Mouse (Mus musculus) neural tube, embryonic 12.5 days (tissue): ENCODE results near the gene Dnm2. TPM values are rescaled to one million over a fixed set of nuclear protein-coding genes. Genes with fewer than 3 reads are reported as not detected.

ENCODE experiments used
- ATAC-seq: fragments of 200-750 bp; cut with Nextera tagmentation; 2 replicates; pipeline ENCODE4 v1.8.0; 2017; ENCODE audit warnings: low read depth, mild to moderate bottlenecking, moderate TSS enrichment, moderate library complexity; ENCODE audit not compliant: low FRiP score
- H3K27ac ChIP-seq: fragments of 300-500 bp; sonication (generic); 2 replicates; pipeline ENCODE4 v1.5.1; 2016
- H3K27me3 ChIP-seq: fragments of 300-500 bp; sonication (generic); replicated peaks from 2 replicates; pipeline ENCODE4 v1.6.1; 2016; ENCODE audit warnings: mild to moderate bottlenecking
- H3K36me3 ChIP-seq: fragments of 300-500 bp; sonication (generic); 2 replicates; pipeline ENCODE4 v1.6.1; 2016; ENCODE audit warnings: mild to moderate bottlenecking
- H3K4me1 ChIP-seq: fragments of 300-500 bp; sonication (generic); 2 replicates; pipeline ENCODE4 v1.6.1; 2016
- H3K4me2 ChIP-seq: fragments of 300-500 bp; sonication (generic); replicated peaks from 2 replicates; pipeline ENCODE4 v1.6.1; 2016; ENCODE audit warnings: mild to moderate bottlenecking
- H3K4me3 ChIP-seq: fragments of 300-500 bp; sonication (generic); 2 replicates; pipeline ENCODE4 v1.5.1; 2016
- H3K9ac ChIP-seq: fragments of 300-500 bp; sonication (generic); 2 replicates; pipeline ENCODE4 v1.6.1; 2016; ENCODE audit warnings: mild to moderate bottlenecking
- H3K9me3 ChIP-seq: fragments of 300-500 bp; sonication (generic); 2 replicates; pipeline ENCODE4 v1.6.1; 2016; ENCODE audit warnings: mild to moderate bottlenecking
- WGBS: fragments of 180-500 bp; shearing (Covaris S2); methylation state at CpG from one replicate; pipeline ENCODE4 v1.1.7; 2016; 5-methylcytosine and 5-hydroxymethylcytosine counted together
- polyA plus RNA-seq: library from polyadenylated mRNA; unstranded; fragments of >200 nt; fragmentation: Nextera tagmentation; extraction: Ambion mirVana; gene quantifications from 2 replicates; pipeline ENCODE4 v1.2.1, GENCODE M21; 2016

Gene Dnm2
- polyA plus RNA-seq, 1 experiment from 2014 or later = 80.4 TPM

DNA sequence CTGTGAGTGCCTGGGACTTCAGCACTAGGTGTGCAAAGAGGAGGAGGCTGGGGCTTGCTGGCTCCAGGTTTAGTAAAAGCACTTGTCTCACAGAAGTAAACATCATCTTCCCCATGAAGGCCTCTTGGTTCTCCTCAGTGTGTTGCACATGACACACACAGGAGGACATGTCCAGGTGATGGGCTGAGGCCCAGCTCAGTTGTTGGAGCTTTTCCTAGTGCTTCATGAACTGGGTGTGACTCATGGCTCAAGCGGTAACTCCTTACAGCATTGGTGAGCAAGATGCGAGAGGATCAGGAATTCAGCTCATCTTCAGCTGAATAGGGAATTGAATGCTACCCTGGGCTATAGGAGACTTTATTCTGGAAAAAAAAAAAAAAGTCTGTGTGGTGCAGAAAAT lies 73.0 kb downstream of the Dnm2 start:
- Histone ChIP-seq H3K27me3 (no peaks in the 10 kb centered on the region), H3K27ac (no peak overlapping the region), H3K4me1 (no peaks in the 10 kb centered on the region), H3K36me3 (peaks cover 53% of the 10 kb centered on the region), H3K4me2 (no peak overlapping the region), H3K4me3 (no peak overlapping the region), H3K9ac (no peak overlapping the region), H3K9me3 (no peaks in the 10 kb centered on the region)
- ATAC-seq = no peak
- 93% methylated on average over 2 of the region's 2 CpGs for WGBS

DNA sequence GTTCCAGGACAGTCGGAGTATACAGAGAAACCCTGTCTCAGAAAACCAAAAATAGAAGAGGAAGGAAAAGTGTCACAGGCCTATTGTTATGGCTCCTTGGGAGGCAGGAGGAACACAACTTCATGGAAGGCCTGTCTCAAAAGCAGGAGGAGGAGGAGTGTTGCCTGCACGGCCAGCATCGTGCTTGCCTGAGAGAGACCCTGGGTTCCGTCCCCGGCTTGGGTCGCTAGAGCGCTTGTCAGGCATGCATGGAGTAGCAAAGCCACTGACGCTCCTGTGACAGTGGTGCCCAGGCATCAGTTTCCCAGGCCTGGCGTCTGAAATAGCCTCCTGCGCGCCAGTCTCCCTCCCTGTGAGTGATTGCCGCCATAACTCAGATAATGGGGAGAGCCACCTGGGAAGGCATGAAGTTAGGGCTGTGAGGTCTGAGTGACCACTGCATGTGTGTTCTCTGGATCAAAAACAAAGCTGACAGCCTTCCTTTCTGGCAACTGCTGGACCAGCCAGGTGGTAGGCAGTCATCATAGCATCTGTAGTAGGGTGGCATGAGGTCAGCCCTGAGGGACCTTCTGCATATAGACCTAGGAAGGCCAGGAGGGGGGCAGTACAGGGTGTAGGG lies 73.7 kb downstream of the Dnm2 start:
- Histone ChIP-seq H3K4me2 (no peak overlapping the region), H3K36me3 (peaks cover 58% of the 10 kb centered on the region), H3K4me3 (no peak overlapping the region), H3K9ac (no peak overlapping the region), H3K27ac (no peak overlapping the region), H3K9me3 (no peaks in the 10 kb centered on the region), H3K27me3 (no peaks in the 10 kb centered on the region), H3K4me1 (no peaks in the 10 kb centered on the region)
- ATAC-seq = no peak
- WGBS = 87% methylated on average over 12 of the region's 12 CpGs

GRCm38 (mm10) chr9:21503352-21503751 lies 78.6 kb downstream of the Dnm2 start:
- Histone ChIP-seq H3K9me3 (no peaks in the 10 kb centered on the region), H3K4me1 (no peaks in the 10 kb centered on the region), H3K27me3 (no peaks in the 10 kb centered on the region), H3K9ac (no peak overlapping the region), H3K4me2 (no peak overlapping the region), H3K4me3 (no peak overlapping the region), H3K36me3 (peaks cover 77% of the 10 kb centered on the region), H3K27ac (no peak overlapping the region)
- ATAC-seq = no peak
- WGBS = 98% methylated on average over 8 of the region's 8 CpGs

- no peaks in the 10 kb centered on the region for H3K9me3 ChIP-seq
- H3K9ac ChIP-seq = no peak overlapping the region
- peaks cover 13% of the 10 kb centered on the region for H3K4me1 ChIP-seq
- no peak for ATAC-seq
- peaks cover 71% of the 10 kb centered on the region for H3K36me3 ChIP-seq
- H3K27me3 ChIP-seq = no peaks in the 10 kb centered on the region
- H3K4me3 ChIP-seq = no peak overlapping the region
- H3K4me2 ChIP-seq = no peak overlapping the region
- no peak overlapping the region for H3K27ac ChIP-seq
Measured at GRCm38 (mm10) chr9:21505767-21506166, 81.1 kb downstream of the Dnm2 start.

- no peak for ATAC-seq
- H3K4me3 ChIP-seq = no peak overlapping the region
- 91% methylated on average over 15 of the region's 15 CpGs for WGBS
- no peak overlapping the region for H3K27ac ChIP-seq
- peaks cover 58% of the 10 kb centered on the region for H3K36me3 ChIP-seq
- no peaks in the 10 kb centered on the region for H3K9me3 ChIP-seq
- no peak overlapping the region for H3K4me2 ChIP-seq
- no peak overlapping the region for H3K9ac ChIP-seq
- H3K27me3 ChIP-seq = no peaks in the 10 kb centered on the region
- H3K4me1 ChIP-seq = peaks cover 16% of the 10 kb centered on the region
Measured at GRCm38 (mm10) chr9:21507753-21508430, 83.2 kb downstream of the Dnm2 start.

- Histone ChIP-seq H3K4me2 (peak overlapping the region; percentile 71), H3K9ac (0 out of 2 replicates have a peak overlapping the region, but pooled peaks have one; percentile 60), H3K4me1 (peaks cover 16% of the 10 kb centered on the region), H3K4me3 (peak overlapping the region; percentile 68; the same call in 1 of the 2 replicates), H3K27ac (no peak overlapping the region), H3K36me3 (peaks cover 48% of the 10 kb centered on the region), H3K9me3 (no peaks in the 10 kb centered on the region), H3K27me3 (no peaks in the 10 kb centered on the region)
- no peak for ATAC-seq
- WGBS = 82% methylated on average over 7 of the region's 7 CpGs
Measured at GRCm38 (mm10) chr9:21508871-21509404, 84.2 kb downstream of the Dnm2 start.

DNA sequence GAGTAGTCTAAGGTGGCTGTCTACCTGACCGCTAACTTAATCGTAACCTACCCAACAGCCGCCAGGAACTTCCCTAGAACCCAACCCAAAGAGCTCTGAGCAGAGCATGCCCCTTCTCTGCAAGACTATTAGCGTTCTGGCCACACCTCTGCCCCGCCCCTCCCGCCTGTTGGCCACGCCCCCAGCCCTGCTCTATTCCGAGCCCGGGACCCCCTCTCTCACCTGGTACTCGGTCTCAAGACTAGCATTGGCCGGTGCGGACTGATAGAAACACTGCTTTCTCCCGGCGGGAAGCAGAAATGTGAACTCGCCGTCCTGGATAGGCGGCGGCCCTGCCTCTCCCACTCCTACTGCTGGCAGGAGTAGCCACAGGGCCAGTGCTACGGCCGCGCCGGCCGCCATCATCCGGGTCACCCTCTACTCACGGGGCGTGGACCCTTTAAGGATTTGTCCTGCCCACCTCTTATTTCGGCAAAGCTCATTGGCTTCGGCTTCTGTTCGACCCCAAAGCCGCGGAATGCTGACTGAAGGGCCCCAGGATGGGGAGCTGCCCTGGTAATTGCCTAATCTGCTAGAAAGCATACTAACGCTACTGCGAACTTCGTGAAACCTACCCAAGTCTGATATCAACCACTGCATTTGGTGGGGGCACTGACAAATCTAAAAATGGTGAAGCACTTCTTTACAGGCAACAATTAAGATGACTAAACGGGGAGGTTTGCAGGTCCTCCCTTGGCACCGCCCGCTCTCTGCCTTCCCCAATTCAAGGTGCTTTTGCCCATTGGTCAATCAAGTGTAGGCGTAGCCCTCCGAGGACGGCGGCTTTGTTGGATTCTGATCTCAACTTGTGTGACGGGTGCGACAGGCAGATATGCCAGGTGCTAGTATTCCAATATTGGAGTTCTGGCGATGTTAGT lies 85.3 kb downstream of the Dnm2 start, which contains the start of gene Tmed1:
Gene Tmed1, minus strand, starts transcription at position 481 of the 917 bp plus-strand sequence.
- no peaks in the 10 kb centered on the region for H3K9me3 ChIP-seq
- no peaks in the 10 kb centered on the region for H3K27me3 ChIP-seq
- WGBS = under 1% methylated on average over 44 of the region's 44 CpGs
- H3K36me3 ChIP-seq = peaks cover 37% of the 10 kb centered on the region
- peak within 1 kb of the TSS; percentile 60 for H3K9ac ChIP-seq
- ATAC-seq = peak; percentile 96
- H3K4me2 ChIP-seq = peak within 1 kb of the TSS; percentile 71
- H3K4me1 ChIP-seq = peaks cover 16% of the 10 kb centered on the region
- H3K4me3 ChIP-seq = peak within 1 kb of the TSS; percentile 68
- H3K27ac ChIP-seq = peak within 1 kb of the TSS; percentile 55; the same call in 1 of the 2 replicates

DNA sequence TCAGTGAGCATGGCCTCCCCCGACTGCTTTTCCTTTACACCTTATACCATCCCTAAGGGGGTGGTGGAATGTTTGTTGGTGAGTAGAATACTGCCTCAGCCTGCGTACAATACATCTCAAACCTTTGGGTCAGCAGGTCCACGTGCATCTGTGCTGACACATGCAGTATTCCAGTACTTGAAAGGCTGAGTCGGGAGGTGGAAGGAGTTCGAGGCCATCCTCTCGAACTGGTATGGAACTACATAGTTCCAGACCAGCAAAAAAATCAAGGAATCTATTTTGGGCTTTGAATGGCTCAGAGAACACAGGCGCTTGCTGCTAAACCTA lies 85.9 kb downstream of the Dnm2 start:
- peak overlapping the region; percentile 60 for H3K9ac ChIP-seq
- H3K27ac ChIP-seq = peak overlapping the region; percentile 55; the same call in 1 of the 2 replicates
- peak overlapping the region; percentile 68 for H3K4me3 ChIP-seq
- peak; percentile 45; the same call in 1 of the 2 replicates for ATAC-seq
- 7% methylated on average over 7 of the region's 7 CpGs for WGBS
- no peaks in the 10 kb centered on the region for H3K27me3 ChIP-seq
- peak overlapping the region; percentile 71 for H3K4me2 ChIP-seq
- no peaks in the 10 kb centered on the region for H3K9me3 ChIP-seq
- H3K4me1 ChIP-seq = peaks cover 16% of the 10 kb centered on the region
- H3K36me3 ChIP-seq = peaks cover 31% of the 10 kb centered on the region

GRCm38 (mm10) chr9:21511052-21511451 lies 86.3 kb downstream of the Dnm2 start:
- Histone ChIP-seq H3K27ac (no peak overlapping the region), H3K4me3 (peak overlapping the region; percentile 68), H3K9me3 (no peaks in the 10 kb centered on the region), H3K4me1 (peaks cover 16% of the 10 kb centered on the region), H3K4me2 (peak overlapping the region; percentile 71), H3K9ac (peak overlapping the region; percentile 60; the same call in 1 of the 2 replicates), H3K36me3 (peaks cover 27% of the 10 kb centered on the region), H3K27me3 (no peaks in the 10 kb centered on the region)
- no peak for ATAC-seq
- WGBS = 86% methylated on average over 9 of the region's 9 CpGs

GRCm38 (mm10) chr9:21513466-21513865 lies 88.8 kb downstream of the Dnm2 start:
- Histone ChIP-seq H3K4me1 (peaks cover 16% of the 10 kb centered on the region), H3K27me3 (no peaks in the 10 kb centered on the region), H3K9ac (no peak overlapping the region), H3K27ac (no peak overlapping the region), H3K4me3 (no peak overlapping the region), H3K36me3 (peaks cover 6% of the 10 kb centered on the region), H3K9me3 (no peaks in the 10 kb centered on the region), H3K4me2 (no peak overlapping the region)
- over 99% methylated on average over 4 of the region's 4 CpGs for WGBS
- ATAC-seq = no peak

GRCm38 (mm10) chr9:21517947-21518495 lies 93.3 kb downstream of the Dnm2 start:
- H3K4me1 ChIP-seq = no peaks in the 10 kb centered on the region
- H3K27me3 ChIP-seq = no peaks in the 10 kb centered on the region
- H3K4me3 ChIP-seq = no peak overlapping the region
- no peaks in the 10 kb centered on the region for H3K9me3 ChIP-seq
- no peak for ATAC-seq
- no peak overlapping the region for H3K4me2 ChIP-seq
- no peak overlapping the region for H3K9ac ChIP-seq
- H3K27ac ChIP-seq = no peak overlapping the region
- peaks cover 3% of the 10 kb centered on the region; the same call in 1 of the 2 replicates for H3K36me3 ChIP-seq
- 87% methylated on average over 6 of the region's 6 CpGs for WGBS
